Mouse (Mus musculus) stomach, postnatal 0 days (tissue): Measurements from ENCODE around the gene Ccdc84.

Experiments used
- CTCF ChIP-seq: IDR thresholded peaks from 2 replicates; pipeline ENCODE4 v1.5.1; 2016; ENCODE audit warnings: antibody characterized with exemption, low read depth, mild to moderate bottlenecking, moderate library complexity
- EP300 ChIP-seq: optimal IDR thresholded peaks from 2 replicates; pipeline ENCODE3; 2016; ENCODE audit warnings: antibody characterized with exemption

GRCm38 (mm10) chr9:44412781-44413180, 5.6 kb downstream of the Ccdc84 start:
- TF ChIP-seq CTCF (no peak), EP300 (no peak)
